Mouse (Mus musculus) gastrocnemius, postnatal 36 days (tissue): ENCODE data around the gene Uqcr10. TPM values are rescaled to one million over a fixed set of nuclear protein-coding genes. Genes with fewer than 3 reads are reported as not detected.
A peak's percentile ranks its signal among the peaks of the same experiment; 100 is the strongest.

Experiments used
- DNase-seq, 2 experiments: peaks; one replicate each; pipeline ENCODE4 v3.0.0; 2022
- intact Hi-C: fragments of 180-260 bp; cut with DNase I; formaldehyde crosslinking; loops from one replicate; pipeline ENCODE4 v1.15.1; 2025
- long read RNA-seq, 2 experiments: library from polyadenylated mRNA; stranded (forward); transcript quantifications; one replicate each; pipeline ENCODE4 v2.0.0; 2021
- total RNA-seq, 2 experiments: library from RNA; stranded (reverse); gene quantifications; 2 replicates each; pipeline ENCODE4 v1.2.3; 2021

The Uqcr10 gene
- total RNA-seq = 1,000 to 10,000 TPM in 1 of 2 experiments, 100 to 1,000 TPM in 1; 914 to 1,010 TPM
- long read RNA-seq, experiment 1, transcript Uqcr10-201 (2 exons, 434 nt) = major isoform, 1,424 of 1,567 reads
- long read RNA-seq, experiment 1, transcript Uqcr10-203 (3 exons, 510 nt) = minor isoform, 75 of 1,567 reads
- long read RNA-seq, experiment 1, partial matches to known transcripts = 57 of 1,567 reads
- long read RNA-seq, experiment 1, other reads (novel, unspliced or antisense) = 7 of 1,567 reads
- long read RNA-seq, experiment 2, transcript Uqcr10-201 (2 exons, 434 nt) = major isoform, 1,726 of 1,870 reads
- long read RNA-seq, experiment 2, transcript Uqcr10-203 (3 exons, 510 nt) = minor isoform, 67 of 1,870 reads
- long read RNA-seq, experiment 2, partial matches to known transcripts = 71 of 1,870 reads
- long read RNA-seq, experiment 2, other reads (novel, unspliced or antisense) = 3 of 1,870 reads

DNA sequence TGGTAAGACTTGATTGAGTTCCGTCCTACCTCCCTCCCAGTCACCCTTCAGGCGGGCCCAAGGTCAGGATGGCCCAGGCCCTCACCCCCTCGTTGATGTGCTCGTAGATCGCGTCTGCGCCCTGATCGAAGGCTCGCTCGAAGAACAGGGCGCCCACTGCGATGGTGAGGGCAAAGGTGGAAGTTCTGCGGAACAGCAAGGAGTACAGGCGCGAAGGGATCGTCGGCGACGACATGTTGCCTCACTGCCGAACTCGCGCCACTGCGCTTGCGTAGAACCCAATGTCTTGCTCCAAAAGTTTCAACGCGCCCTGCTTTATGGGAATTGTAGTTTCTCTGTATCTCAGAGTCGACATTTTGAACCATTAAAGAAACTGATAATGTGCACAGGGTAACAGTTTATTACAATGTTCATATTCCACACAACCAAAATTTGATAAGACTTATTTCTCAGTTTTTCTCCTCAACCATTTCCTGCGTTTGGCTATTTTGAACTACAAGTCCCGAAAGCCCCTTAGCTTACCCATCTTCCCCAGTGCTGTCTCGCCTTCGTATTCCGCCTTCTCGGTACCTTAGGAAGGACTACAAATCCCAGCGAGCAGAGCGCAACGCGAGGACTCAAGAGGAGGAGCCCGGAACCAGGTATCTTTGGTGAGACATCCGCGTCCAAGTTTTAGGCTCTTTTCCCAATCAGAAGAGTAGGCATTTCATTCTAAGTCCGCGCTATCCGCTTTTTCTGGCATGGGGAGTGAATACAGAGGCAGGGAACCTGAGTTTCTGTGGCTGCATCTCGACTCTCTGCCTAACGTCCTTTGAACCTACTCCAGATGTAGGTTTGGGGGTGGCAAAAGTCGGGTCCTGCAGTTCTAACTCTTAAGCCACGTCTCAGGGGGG, at the start of gene Uqcr10, which contains the start of gene Zmat5:
Gene Uqcr10 (minus strand): TSS at position 271 of the 893 bp plus-strand sequence.
Gene Zmat5 (plus strand): TSS at position 607 of the 893 bp plus-strand sequence.
- DNase-seq = peak; percentile 87 to 90
- intact Hi-C loops = no loop called here

DNA sequence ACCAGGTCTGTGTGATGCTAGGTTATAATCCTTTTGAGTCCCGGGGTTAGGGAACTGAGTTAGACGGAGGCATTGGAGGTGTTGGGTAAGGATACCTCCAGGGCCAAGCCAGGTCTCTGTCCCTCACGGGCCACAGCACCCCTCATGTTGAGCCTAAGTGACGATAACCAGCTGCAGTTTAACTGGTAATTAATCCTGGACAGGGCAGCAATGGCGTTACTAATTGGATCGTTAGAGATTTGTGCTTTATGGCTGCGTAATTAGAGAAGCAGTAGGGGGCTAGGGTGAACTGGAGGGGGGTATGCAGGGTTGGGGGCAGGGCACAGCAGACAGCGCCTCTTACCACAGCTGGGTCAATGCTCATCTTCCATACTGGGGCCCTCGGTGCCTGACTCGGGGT, 48.7 kb upstream of the Uqcr10 start:
- no peak for DNase-seq
- intact Hi-C loops = no loop called here

DNA sequence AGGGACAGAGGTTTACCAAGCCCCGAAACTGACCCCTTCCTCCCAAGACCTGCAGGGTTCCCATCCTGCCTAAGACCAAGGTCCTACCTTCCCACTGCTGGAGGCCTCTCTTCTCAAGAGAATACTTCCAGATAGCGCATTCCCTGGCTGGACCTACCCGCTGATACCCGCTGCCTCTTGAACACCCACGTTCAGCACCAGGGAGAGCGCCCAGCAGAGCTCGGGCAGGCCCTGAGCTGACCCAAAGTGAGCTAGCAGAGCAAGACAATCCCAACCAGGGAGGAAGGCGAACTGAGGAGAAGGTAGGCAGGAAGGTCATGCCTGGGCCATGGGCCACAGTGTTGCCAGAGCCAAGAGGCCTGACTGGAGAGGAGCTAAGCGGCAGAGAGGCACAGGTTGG, 46.1 kb upstream of the Uqcr10 start:
- intact Hi-C loops = no loop called here
- DNase-seq = peak; percentile 35 to 44

DNA sequence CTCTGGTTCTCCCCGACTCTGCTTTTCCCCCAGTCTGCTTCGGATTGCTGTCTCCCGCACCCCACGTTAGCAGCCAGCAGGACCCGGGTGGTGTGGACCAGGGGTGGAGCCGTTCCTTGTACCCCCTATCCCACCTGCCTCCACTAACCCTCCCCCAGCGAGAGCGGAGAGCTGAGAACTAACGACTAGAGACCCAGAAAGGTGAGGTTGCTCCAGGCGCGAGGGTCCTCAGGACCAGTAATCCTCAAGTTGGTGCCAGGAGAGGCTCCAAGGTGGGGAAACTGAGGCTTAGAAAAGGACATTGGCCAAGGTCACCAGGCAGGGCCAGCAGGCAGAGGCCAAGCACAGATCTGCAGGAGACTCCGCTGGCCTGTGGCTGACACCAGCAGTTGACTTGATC, 43.1 kb upstream of the Uqcr10 start:
- no peak for DNase-seq
- intact Hi-C loops = no loop called here

DNA sequence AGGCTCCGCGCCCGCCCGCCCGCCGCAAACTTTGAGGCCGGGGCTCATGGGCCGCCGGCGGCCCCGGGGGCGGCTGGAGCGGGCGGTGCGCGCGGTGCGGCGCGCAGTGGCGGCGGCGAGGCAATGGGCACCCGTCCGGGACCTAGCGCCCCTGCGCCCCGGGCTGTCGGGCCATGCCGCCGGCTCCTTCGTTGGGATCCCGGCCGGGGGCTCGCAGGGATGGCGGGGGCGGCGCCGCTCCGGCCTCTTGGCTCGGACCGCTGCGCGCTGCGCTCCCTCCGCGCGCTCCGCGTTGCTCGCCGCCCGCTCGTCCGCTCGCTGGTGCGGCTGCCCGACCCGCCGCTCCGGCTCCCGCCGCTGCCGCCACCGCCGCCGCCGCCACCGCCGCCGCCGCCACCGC, 42.6 kb upstream of the Uqcr10 start, which contains the start of gene Cabp7:
Gene Cabp7 (minus strand): TSS at position 46 of the 400 bp plus-strand sequence.
- intact Hi-C loops = no loop called here

DNA sequence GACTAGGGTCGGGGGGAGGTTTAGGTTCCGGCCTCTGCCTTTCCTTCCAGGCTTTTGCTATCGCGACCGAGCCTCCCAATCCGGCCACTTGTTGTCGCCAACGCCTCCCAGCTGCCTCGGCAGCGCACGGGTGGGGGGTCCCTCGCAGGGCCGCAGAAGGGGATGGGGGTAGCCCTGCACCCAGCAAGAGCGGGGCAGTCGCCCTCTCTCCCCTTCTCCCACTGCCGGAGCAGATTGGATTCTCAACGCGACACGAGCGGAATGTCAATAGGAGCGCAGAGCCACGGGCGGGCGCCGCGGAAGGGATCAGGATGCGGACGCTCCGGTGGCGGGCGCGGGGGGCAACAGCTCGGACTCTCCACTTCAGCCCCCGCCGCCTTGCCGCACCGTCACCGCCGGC, 41.8 kb upstream of the Uqcr10 start:
- intact Hi-C loops = no loop called here

More for the DNA sequence above, 42.6 kb upstream of the Uqcr10 start, which contains the start of gene Cabp7:
- no peak for DNase-seq

DNA sequence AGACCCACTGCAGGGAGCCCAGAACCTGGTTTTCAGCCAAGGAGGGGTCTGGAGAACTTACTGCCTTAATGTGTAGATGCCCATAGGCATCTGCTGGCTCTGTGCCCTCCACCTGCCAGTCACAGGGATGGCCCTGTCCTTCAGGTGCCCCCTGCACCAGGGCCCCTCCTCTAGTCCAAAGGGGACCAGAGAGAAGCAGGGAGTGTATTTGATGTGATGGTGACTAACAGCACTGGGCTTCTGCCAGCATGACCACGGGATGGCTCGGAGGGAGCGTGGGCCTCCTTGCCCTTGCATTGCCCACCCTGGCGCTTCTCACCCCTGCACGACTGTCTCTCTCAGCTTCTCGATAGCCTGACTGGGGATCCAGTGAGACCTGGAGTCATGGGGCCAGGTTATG, 40.5 kb upstream of the Uqcr10 start:
- intact Hi-C loops = no loop called here
- no peak for DNase-seq

More for the DNA sequence above, 41.8 kb upstream of the Uqcr10 start:
- no peak for DNase-seq

DNA sequence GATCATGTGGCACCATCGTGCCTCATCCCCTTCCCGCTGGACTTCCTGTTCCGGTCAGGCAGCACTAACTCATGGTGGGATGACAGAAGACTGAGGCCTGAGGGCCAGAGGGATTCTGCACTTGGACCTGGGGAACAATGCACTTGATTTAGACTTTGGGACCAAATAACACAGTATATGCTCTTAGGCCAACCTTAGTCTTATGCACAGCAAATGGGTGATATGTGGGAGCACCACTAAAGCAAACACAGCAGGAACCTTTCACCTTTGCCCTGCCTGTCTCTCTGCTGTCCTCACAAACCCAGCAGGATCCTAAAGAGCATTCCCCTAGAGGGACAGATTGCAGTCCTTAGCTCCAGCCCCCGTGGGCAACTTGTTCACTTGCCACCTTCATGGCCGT, 36.6 kb upstream of the Uqcr10 start:
- no peak for DNase-seq
- intact Hi-C loops = no loop called here

DNA sequence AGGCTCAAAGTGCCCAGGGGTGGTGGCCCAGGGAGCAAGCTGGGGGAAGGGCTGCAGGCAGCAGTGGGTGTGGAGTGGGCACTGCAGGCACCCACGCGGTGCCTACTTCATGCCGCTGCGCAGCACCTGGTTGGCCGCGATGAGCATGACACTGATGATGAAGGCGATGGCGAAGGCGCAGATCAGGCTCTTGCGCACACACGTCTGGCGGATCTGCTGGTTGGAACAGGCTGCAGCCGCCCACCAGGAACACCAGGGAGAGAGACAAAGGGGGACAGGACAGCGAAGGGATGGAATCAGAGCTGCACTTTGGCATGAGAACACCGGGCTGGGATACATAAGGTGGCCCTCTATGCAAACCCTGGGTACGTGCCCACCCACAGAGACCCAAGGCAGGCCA, 34.6 kb upstream of the Uqcr10 start:
- intact Hi-C loops = loop anchor here (5.0 kb wide), 1 partner anchor 84 kb away; no protein-coding TSS in a partner anchor

DNA sequence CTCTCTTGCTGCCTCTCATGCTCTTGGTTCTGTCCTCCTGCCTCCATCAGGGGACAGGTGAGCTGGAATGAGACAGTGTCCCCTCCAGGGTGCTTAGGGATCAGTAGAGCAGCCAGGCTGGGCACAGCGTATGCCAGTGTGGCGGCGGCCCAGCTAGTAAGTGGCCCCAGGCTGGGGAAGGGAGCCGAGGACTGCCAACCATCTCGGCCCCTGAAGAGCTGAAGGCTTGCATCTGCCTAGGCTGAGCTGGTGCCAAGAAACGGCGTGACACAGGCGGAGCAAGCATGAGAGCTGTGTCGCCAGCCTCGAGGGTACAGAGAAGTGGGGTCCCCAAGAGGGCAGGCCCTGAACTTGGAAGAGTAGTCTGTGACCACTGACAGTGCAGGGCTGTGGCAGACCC, 33.5 kb upstream of the Uqcr10 start:
- no peak for DNase-seq
- intact Hi-C loops = loop anchor here (5.0 kb wide), 1 partner anchor 85 kb away; no protein-coding TSS in a partner anchor

More for the DNA sequence above, 34.6 kb upstream of the Uqcr10 start:
- no peak for DNase-seq

DNA sequence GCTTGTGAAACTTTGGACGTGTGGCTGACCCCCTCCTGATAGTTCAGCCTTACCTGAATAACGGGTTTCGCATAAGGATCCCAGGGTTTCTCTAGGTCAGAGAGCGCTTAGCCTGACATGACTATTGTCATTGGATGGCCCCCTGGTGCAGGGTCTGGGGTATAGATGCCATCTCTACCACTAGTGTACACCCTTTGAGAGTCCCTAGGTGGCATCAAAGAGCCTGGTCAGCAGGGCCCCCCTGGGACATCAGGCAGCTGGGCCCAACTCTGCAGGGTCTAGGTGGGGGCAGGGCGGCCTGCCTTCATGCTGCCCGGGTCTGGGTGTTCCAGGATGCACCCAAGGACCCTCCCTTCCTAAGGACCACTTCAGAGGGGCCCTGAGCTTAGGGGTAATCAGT, 32.2 kb upstream of the Uqcr10 start:
- intact Hi-C loops = loop anchor here (5.0 kb wide), 1 partner anchor 86 kb away; no protein-coding TSS in a partner anchor
- DNase-seq = no peak

DNA sequence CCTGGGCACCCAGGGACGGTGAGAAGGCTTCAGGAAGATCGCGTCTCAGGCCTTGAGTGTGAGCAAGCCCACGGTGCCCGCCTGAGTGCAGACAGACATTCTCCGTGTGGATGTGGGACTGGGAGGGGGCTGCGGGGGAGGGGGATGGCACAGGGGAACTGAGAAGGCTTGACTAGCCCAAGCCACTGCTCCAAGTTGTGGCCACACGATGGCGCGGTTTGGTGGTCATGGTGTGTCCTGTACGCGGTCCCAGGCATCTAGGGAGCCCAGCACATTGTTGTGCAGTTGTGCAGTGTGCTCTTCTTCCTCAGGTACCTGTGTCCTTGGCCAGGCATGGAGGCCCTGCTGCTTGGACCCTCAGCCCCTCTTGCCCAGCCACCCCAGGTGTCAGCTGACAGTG, 30.0 kb upstream of the Uqcr10 start:
- no peak for DNase-seq
- intact Hi-C loops = no loop called here

DNA sequence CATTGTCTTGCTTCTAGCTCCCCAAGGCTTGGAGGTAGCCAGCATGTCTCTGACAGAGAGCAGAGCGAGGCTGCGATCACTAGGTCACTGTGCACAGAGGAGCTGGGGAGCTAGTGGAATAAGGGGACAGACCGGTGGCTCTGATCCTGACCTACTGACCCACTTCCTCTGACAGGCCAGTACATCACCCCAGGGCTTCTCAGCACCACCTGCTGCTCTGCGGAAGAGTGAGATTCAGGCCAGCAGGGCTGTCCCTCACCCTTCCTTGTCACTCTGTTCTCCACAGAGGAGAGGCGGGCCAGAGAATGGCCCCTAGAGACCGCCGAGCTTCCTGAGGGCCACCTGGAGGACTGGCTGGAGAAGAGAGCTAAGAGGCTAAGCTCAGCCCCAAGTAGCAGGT, 27.6 kb upstream of the Uqcr10 start:
- DNase-seq = no peak
- intact Hi-C loops = no loop called here

DNA sequence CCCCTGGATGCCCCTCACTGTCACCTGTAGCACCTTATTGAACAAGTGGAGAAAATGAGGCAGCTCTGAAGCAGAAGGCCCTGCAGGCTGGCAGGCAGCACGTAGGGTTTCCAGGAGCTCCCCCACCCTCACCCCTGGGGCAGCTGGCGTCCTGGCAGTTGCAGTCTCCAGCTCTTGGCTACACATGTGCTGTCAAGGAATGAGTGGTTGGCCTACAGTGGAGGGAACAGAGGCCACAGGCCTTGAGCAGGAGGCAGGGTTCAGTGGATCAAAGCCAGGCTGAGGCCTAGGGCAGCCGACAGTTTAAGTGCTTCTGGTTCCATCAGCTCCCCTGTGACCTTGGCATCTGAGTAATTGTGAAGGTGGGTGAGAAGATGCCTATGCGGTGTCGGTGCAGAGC, 26.8 kb upstream of the Uqcr10 start:
- intact Hi-C loops = no loop called here
- no peak for DNase-seq

DNA sequence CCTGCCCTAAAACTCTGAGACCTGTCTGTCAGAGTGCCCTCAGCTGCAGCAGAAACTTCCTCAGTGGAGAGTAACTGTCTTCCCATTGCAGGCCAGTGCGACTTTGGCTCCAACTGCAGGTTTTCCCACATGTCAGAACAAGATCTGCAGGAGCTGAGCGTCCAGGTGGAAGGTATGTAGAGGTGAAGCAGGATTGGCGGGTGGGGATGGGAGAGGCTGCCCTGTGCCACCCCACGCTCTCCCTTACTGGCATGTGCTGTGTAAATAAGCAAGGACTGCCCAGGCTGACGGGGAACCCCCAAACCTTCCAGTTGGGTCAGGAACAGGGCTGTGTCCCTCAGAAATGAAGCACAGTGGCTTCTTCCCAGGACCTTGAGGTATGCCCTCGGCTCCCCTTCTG, 26.0 kb upstream of the Uqcr10 start:
- no peak for DNase-seq
- intact Hi-C loops = no loop called here

DNA sequence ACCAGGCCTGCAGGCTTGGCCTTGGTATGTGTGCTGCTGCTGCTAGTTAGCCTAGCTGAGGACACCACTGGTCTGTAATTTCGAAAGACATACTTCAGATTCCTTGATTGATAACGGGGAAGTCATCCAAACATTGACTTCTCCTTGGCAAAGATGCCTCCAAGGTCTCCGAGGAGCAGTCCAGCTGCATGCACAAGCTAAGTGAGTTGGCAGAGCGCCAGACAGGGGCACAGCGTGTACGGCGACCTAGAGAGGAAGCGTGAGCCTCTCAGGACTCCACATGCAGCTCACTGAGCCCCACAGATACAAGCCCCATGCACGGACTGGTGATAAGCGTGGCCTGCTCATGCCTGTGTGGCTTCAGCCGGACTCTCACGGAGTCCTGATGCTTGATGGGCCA, 25.5 kb upstream of the Uqcr10 start:
- intact Hi-C loops = no loop called here
- no peak for DNase-seq

DNA sequence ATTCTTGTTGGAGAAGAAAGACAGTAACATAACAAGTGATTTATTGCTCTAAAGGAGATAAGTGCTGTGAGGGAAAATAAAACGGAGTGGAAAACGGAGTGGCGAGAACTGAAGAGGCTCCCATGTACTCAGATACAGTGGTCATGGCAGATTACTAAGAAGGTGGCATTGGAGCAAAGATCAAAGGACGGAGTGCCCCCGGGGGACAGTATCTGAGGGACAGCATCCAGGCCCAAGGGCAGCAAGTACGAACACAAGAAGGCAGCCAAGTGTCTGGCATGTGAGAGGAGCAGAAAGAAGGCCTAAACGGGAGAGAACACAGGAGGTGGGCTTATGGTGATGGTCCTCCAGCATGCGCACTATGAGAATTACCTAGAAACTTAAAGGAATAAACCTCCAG, 17.6 kb upstream of the Uqcr10 start:
- intact Hi-C loops = no loop called here
- DNase-seq = no peak

DNA sequence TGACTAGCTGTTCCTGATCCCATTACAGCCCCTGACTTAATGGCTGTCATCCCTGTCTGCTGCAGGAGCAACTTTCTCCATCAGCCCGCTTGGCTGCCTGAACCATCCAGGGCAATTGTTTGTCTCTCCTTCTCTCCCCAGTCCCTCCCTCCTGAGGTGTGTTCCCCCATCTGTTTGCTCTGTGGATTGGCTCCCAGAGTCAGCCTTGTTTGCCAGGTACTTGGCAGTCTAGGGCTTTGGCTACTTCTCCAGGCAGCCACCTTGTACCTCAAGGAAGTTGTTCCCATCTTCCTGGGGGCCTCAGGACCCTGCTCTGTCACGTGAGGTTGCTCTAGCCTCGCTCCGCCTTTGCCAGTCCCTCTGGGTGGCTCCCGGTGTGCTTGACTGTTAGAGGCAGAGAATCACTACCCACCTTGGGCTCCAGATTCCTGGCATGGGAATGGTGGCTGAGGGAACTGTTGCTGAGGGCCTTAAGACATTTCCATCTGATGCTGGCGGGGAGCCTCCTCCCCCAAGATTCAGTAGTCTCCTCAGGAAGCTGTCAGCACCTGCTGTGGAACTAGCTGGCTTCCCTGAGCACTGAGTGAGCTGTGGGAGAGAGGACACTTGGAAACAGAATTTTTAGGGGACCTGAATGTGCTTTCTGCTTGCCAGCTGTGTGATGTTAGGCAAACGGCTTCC, 16.9 kb upstream of the Uqcr10 start:
- intact Hi-C loops = no loop called here
- DNase-seq = no peak

DNA sequence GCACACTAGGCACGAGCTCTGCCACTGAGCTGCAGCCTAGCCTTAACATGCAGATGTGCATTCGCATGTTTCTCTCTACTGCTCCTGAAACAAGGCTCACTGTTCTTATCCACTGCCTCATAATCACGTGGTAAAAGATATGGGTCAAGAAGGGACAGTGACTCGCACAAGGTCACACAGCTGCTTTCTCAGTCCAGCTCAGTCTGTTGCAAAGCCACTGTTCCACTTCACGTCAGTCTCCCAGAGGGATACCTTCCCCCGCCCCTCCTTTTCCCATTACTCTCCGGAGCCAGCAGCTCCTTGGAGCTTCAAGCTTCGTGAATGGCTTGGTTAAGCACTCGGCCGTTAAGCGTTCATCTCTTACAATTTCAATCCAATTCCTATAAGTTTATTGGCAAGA, 16.3 kb upstream of the Uqcr10 start:
- no peak for DNase-seq
- intact Hi-C loops = no loop called here

DNA sequence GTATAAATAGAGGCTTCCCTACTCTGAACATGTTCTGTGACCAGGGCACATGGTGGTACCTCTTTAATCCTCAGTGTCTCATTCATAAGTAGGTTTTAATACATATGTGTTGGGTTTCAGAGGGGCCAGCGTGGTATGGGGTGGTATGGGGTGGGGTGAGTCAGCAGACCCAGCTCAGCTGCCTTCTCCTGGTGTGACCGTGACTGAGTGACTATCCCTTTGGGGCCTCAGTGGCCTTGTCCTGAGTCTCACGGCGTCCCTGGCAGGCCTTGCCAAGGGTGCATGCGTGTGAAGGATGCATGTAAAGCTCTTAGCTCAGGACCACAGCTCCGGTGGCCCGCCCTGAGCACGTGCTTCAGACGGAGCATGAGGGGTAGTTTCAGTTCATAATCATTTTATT, 15.8 kb upstream of the Uqcr10 start:
- no peak for DNase-seq
- intact Hi-C loops = no loop called here

DNA sequence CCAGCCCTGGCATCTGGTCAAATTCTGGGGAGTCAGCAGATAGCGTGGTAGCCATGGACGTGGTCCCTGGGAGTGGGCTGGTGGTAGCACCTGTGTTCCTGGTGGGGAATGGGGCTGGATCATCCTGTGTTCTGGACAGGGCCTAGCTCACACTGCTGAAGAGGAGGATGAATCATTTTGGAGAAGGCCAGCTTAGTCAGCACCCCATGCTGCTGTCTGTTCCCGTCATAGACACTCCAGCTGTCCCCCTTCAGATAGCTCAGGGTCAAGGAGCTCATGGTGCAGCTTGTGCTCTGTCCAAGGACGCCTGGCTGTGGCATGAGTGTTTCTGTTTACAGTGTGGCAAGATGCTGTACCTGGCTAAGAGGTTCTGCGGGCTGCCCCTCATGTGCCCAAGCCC, 14.4 kb upstream of the Uqcr10 start:
- intact Hi-C loops = no loop called here
- no peak for DNase-seq
